Mouse (Mus musculus): ENCODE data around the gene Armc6.

The Armc6 gene

DNA sequence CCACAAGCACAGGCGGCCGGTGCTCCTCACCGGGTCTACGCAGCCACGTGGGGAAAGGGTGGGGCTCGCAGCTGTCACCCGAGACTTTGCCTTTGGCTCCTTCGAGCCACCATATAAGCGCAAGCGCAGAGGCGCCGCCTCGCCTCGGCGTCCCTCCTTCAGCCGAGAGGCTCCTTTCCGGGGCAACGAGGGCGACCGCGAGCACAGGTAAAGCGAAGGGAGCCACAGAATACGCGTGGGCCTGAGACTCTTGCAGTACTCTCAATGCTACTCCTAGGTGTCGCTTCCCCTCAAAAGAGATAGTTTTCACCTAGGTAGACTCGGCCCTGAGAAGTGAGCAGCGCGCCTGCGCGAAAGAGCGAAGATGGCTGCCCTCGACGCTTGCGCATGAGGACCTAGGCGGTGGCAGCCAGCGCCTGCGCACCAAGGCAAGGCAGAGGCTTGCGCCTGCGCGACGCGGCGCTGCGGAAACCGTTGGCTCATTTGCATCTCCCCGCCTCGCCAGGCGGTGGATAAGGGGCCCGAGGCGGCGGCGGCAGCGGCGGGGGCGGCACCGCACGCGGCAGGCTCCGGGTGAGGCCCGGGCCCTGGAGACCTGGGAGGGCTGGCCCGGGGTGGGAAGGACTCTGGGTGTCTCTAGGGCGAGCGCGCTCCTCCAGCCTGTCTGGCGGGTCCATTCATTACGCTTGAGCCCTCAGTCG is at the start of gene Armc6, which contains the start of gene Sugp2:
Armc6 (minus strand) TSS at position 387 of the 701 bp plus-strand sequence.
Sugp2 (plus strand) TSS at position 147 of the 701 bp plus-strand sequence.
- DNase-seq = peak; percentile 96 to 97

- peak in 1 of 2 experiments; percentile 66 for DNase-seq
Observed at GRCm38 (mm10) chr8:70283136-70284077, 49.1 kb upstream of the Armc6 start.

- peak; percentile 96 for DNase-seq
Observed at GRCm38 (mm10) chr8:70282603-70283135, 48.4 kb upstream of the Armc6 start, which contains the start of gene Homer3. TSS of gene Homer3 (plus strand) at chr8:70282827.

DNA sequence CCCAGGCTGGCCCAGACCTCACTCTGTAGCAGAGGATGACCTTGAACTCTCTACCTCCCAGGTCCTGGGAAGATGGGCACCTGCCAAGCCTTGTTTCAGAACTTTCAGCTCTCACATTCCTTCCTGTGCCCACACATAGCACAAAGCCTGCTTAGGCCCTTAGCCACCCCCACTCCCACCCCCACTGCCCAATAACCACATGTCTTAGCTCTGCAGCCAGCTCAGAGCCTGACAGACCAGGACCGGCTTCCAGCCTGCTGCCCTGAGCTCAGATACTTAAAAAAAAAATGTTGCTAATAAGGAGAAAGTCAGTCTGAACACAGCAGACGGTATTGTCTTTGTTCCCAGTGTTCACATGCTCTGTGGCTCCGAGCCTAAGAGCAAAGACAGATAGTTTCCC is 46.7 kb upstream of the Armc6 start:
- DNase-seq = peak; percentile 36 to 59

DNA sequence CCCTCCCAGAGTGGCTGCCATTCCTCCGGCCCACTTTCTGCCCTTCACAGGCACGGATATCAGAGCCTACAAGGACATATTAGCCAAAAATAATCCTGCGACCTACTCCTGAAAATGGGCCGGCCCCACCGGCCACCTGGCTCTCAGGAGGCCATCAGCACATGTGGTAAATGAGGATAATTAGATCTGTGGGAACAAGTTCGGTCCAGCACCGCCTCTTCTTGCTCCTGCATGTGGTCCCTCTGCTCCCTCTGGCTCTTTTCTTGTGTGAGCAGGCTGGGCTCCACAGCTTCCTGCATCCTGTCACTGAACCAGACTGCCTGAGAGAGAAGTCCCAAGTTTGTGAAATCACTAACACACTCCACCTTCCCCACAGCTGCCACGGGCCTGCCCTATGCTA is 45.0 kb upstream of the Armc6 start:
- DNase-seq = no peak

DNA sequence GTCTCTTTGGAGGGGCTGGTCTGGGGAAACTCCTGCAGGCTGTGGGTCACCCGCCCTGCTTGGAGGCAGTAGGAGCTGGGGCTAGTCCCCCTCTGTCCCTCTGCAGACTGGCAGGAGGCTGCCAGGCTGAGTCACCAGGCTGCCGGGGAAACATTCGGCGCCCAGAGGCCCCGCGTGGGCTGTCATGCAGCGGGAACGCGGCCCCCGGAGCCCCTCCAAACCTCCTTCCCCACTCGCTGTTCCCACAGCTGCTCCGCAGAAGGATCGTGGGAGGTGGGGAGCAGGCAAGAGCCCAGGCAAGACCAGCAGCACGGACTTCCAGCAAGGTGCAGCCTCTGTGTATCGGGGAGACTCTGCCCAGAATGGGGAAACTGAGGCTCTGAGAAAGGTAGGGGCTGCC is 43.9 kb upstream of the Armc6 start:
- DNase-seq = no peak

DNA sequence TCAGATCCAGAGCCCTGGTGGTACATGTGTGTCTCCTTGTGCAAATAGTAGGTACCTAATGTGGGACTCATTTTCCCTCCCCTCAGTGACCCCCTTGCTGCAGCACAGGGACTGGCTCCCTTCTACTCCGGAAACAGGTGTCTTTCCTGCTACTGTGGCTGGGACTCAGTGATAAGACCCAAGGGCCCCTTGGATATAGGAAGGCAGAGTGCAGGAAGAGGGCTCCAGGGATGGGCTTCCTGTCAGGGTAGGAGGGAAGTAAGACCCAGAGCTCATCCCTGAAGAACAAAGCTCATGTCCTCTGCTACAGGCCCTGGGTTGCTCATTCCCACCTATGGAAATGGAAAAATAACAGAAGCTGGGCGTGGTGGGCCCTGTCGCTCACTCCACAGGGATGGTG is 42.2 kb upstream of the Armc6 start:
- peak; percentile 57 to 80 for DNase-seq

DNA sequence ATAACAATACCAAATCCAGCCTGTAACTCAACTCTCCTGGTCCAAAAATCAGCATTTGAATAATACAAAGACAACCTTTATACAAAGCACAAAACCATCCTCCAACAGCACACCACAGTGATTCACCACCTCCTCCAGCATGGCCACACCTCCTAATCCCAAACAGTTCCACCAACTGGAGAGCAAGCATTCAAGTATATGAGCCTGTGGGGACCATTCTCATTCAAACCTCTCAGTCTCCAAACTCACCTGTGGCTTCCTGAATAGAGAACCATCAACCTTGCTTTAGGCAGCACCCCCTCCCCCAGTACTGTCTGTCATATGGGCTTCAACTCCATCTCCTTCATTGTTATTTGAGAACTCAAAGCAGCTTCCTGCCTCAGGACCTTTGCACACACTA is 40.1 kb upstream of the Armc6 start:
- no peak for DNase-seq

DNA sequence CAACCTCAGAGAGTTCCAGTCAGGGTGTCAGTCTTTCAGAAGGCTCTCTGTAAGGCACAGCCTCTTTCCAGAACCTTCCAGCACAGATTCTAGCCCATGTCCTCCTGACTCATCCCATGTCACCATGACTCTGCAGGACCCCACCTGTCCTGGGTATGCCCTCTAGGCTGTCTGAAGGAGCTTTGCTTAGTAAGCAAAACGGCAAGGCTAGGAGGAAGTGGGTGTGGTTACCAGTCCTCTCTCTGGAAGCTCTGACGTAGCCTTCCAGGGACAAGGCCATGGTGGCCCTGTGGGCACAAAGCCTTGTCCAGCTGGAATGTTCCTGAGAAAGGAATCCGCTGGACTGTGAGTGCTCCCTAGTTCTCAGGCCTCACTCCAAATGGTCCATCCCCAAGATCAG is 38.7 kb upstream of the Armc6 start:
- DNase-seq = peak; percentile 48 to 56

GRCm38 (mm10) chr8:70268799-70269565 is 34.7 kb upstream of the Armc6 start:
- peak; percentile 44 to 60 for DNase-seq

DNA sequence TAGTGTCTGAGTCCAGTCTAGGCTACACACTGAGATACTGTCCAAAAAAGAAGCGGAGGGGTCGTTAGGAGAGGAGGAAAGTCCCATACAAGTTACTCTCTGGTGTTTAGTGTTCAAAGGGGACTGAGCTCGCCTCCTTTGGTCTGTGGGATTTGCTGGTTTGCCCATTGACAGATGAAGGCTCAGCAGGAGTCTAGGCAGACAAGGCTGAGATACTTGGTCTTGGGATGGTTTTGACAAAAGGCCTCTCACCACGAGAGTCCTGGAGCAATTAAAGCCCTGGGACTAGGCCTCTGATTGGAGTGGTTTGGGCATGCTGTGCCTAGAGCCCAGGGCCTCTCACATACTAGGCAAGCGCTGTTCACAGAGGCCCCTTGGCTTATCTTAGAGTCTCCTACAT is 34.0 kb upstream of the Armc6 start:
- no peak for DNase-seq

DNA sequence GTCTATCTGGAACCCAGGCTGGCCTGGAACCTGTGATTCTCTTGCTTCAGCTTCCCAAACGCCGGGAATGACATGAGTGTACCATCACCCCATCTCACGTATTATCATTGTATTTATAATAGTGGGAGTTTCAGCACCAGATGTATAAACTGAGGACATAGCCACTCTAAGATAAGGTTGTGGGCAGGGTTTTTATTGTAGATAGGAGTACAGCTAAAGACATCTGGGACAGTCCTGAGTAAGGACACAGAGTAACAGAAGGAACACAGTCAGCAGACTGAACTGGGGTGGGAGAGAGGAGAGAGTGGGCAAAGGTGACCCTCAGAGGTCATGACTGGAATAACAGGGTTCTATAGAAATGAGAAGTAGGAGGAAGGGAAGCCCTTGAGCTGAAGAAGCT is 33.4 kb upstream of the Armc6 start:
- no peak for DNase-seq

- no peak for DNase-seq
Observed at GRCm38 (mm10) chr8:70259043-70259442, 24.8 kb upstream of the Armc6 start.

- DNase-seq = peak; percentile 23 to 64
Observed at GRCm38 (mm10) chr8:70258600-70258999, 24.3 kb upstream of the Armc6 start.

- no peak for DNase-seq
Observed at GRCm38 (mm10) chr8:70257456-70257855, 23.2 kb upstream of the Armc6 start.

DNA sequence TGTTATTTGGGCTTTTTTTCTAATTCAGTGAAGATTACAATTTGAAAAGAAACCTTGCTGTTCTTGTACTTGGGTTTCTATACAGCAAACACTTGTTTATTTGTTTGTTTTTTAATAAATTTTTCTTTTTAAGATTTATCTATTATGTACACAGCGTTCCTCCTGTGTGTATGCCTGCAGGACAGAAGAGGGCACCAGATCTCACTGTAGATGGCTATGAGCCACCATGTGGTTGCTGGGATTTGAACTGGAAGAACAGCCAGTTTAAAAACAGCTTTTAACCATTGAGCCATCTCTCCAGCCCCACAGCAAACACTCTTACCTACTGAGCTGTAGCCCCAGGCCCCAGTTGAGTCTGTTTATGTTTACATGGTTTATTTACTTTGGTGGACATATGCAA is 20.4 kb upstream of the Armc6 start:
- DNase-seq = no peak

- DNase-seq = no peak
Observed at GRCm38 (mm10) chr8:70247841-70248240, 13.6 kb upstream of the Armc6 start.

DNA sequence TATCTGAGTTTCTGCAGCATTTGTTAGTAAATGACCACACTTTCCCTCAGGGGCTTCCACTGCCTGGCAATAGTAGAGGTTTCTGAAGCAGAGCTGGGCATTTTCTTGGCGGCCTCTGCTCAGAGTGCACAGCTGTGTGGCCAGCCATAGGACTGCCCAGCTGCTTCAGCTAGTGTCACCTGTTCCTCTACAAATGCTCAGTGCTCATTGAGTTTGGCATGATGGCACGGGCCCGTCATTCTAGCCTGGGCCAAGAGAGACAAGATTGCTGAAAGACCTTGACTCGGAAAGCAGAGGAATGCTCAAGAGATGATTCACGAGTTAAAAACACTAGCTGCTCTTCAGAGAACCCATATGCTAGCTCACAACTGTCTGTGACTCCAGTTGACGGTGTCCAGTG is 12.4 kb upstream of the Armc6 start:
- no peak for DNase-seq

GRCm38 (mm10) chr8:70240642-70241041 is 6.4 kb upstream of the Armc6 start:
- DNase-seq = peak; percentile 40 to 57

GRCm38 (mm10) chr8:70237842-70238241 is 3.6 kb upstream of the Armc6 start:
- no peak for DNase-seq

DNA sequence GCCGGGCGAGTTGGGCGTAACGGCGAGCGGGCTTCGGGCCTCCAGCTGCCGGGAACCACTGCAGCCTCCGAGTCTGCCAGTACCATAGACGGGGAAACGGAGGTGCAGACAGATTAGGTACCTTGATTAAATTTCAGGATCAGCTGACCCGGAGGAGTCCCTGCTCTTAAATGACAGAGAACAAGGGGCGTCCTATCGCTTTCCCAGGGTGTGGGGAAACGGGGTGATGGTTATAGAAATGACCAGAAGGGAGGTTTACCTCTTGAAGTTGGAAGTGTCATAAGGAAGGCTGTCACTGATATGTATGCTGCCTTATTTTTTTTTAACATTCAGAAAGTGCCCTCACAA is 489 bp upstream of the Armc6 start:
- DNase-seq = no peak

DNA sequence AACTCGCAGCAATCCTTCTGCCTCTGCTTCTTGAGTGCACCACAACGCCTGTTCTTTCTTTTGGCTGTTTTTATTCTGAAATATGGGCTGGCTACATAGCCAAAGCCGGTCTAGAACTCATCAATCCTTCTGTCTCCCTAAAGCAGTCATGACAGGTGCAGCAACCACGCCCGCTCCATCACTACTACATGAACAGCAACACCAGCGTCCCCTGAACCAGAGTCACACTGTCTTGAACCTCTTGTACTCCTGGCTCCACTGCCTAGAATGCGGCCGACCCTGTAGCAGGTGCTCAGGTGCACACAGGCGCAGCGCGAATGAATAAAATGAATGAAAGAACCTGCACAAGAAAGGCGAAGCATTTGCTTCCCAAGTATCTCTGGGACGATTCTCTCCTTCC is 660 bp downstream of the Armc6 start:
- no peak for DNase-seq

DNA sequence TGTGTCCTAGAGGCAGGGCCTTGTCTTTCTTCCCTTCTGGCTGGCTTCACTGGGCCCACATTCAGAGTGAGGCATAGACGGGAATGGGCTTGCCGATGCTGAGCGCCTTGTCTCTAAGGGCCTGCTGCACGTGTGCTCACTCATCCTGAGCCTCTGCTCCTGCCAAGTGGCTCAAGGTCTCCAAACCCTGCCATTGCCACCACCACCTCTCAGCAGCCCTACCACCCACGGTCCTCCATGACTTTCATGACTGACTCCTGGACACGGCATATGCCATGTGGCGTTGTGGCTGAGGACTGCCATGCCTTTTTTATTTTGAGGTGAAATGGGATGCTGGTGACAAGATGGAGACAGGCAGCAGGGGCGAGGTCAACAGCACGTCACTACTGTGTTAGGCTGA is 3.4 kb downstream of the Armc6 start:
- DNase-seq = no peak
